Mouse (Mus musculus) monocyte, adult 2 months (primary cell): Measurements from ENCODE around the gene Olfr324.

Experiments
- DNase-seq, 2 experiments: peaks; one replicate each; pipeline ENCODE4 v3.0.0; 2022; ENCODE audit warnings: low spot score in 2 of 2, low read depth in 1 of 2

Olfr324 gene

GRCm38 (mm10) chr11:58630401-58630800 lies 35.5 kb downstream of the Olfr324 start, which contains the start of gene Olfr323:
TSS of gene Olfr323 (minus strand) at chr11:58630501.
- no peak for DNase-seq

- no peak for DNase-seq
Observed at GRCm38 (mm10) chr11:58634878-58635277, 40.0 kb downstream of the Olfr324 start.

GRCm38 (mm10) chr11:58636376-58636977 lies 41.6 kb downstream of the Olfr324 start:
- peak; percentile 17 to 23 for DNase-seq

GRCm38 (mm10) chr11:58638176-58638701 lies 43.3 kb downstream of the Olfr324 start:
- DNase-seq: no peak

GRCm38 (mm10) chr11:58640272-58640867 lies 45.5 kb downstream of the Olfr324 start, which contains the start of gene Trim58:
TSS of gene Trim58 (plus strand) at chr11:58640465.
- DNase-seq: no peak

- DNase-seq: no peak
Observed at GRCm38 (mm10) chr11:58641057-58641456, 46.1 kb downstream of the Olfr324 start.

GRCm38 (mm10) chr11:58641638-58642358 lies 46.9 kb downstream of the Olfr324 start:
- no peak for DNase-seq

- DNase-seq: no peak
Observed at GRCm38 (mm10) chr11:58643350-58643749, 48.4 kb downstream of the Olfr324 start.
